Mouse (Mus musculus): Measurements from ENCODE around the gene Rfk.

The Rfk gene

GRCm38 (mm10) chr19:17385426-17385825 lies 8.4 kb upstream of the Rfk start:
- 74% methylated on average over 1 of the region's 1 CpGs for WGBS

DNA sequence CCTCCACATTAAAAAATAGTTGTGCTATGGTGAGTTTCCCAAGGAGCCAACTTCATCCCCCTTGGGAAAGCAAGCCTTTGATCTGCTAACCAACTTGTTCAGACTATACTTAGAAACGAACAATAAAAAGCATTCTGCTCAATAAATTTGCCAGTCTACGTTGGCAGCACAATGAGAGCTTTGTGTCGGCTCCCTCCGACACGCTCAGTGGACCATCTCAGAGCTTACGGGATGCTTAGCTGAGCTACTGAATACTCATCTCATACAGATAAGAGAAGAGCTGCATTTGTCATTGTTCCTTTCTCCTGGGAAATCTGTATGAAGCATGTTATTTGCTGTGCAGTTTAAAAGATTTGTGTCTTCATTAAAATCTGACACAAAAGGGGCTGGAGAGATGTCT lies 7.4 kb upstream of the Rfk start:
- 55% methylated on average over 6 of the region's 6 CpGs for WGBS

DNA sequence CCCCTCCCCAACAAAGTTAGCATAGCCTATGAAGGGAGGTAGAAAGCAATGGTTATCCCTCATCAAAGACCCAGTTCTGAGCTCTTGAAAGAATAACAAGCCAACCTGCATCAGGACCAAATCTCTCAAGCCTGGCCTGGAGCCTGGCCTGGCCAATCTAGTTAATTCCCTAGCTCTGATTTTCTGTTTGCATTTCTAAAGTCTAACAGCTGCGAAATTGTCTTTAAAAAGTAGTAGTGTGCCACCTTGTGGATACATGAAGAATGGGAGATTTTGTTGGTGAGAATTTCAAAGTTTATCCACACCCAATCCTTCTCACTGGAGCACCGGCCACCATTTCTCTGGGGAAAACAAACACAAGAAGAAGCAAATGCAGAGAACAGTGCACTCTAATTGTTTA lies 5.4 kb upstream of the Rfk start:
- 1% methylated on average over 2 of the region's 2 CpGs for WGBS

GRCm38 (mm10) chr19:17392866-17393265 lies 977 bp upstream of the Rfk start:
- 32% methylated on average over 3 of the region's 3 CpGs for WGBS

DNA sequence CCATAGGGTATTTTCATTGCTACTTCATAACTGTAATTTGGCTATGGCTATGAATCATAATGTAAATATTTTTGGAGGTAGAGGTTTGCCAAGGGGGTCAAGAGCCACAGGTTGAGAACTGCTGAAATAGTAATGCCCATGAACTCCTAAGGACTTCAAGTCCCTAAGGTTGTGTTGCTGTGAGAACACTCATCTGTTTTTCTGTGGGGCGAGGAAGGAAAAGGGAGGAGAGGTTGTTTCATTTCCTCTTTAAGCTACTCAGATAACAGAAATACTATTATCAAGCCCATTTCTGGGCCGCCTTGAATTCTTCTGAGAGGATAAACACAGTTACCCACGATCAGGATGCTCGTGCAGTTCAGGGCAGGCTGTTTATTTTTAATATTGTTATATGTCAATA lies 3.0 kb downstream of the Rfk start:
- WGBS: 68% methylated on average over 4 of the region's 4 CpGs

DNA sequence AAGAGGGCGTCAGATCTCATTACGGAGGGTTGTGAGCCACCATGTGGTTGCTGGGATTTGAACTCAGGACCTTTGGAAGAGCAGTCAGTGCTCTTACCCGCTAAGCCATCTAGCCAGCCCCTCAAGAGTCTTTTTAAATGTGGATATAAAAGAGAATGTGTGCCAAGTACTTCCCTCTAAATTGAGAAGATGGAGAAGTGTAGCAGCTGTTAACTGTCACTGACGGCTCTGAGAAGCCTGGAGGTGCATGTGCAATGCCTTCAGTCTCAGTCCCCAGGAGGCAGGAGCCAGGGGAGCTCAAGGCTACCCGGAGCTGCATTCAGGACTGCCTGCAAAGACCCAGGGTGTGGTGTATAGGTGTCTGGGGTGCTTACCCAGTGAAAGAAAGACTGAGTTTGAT lies 4.1 kb downstream of the Rfk start:
- 69% methylated on average over 5 of the region's 5 CpGs for WGBS

- WGBS: 91% methylated on average over 4 of the region's 4 CpGs
These were observed 6.1 kb downstream of the Rfk start for GRCm38 (mm10) chr19:17399965-17400364.

GRCm38 (mm10) chr19:17400571-17400970 lies 6.7 kb downstream of the Rfk start:
- 78% methylated on average over 4 of the region's 4 CpGs for WGBS

DNA sequence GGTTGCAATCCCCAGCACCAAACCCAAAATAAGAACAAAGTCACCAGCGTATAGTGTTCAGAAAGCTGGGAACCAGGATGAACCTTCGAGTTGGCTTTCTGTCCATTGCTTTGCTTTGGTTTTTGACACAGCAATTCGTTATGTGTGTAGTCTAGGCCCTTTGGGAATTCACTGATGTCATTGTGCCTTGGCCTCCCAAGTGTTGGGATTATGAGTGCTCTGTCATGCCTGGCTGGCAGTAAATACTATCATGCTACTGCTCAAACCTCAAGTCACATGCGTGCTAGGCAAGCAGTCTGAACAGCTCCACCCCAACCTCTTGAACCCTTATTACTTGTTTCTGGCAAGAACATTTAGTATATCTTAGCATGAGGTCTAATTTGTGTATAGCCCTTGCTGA lies 9.3 kb downstream of the Rfk start:
- WGBS: 87% methylated on average over 4 of the region's 4 CpGs

GRCm38 (mm10) chr19:17406823-17407222 lies 13.0 kb downstream of the Rfk start:
- 95% methylated on average over 5 of the region's 5 CpGs for WGBS

GRCm38 (mm10) chr19:17409351-17409750 lies 15.5 kb downstream of the Rfk start:
- 68% methylated on average over 3 of the region's 3 CpGs for WGBS

GRCm38 (mm10) chr19:17410465-17411065 lies 16.7 kb downstream of the Rfk start:
- WGBS: 91% methylated on average over 5 of the region's 5 CpGs

GRCm38 (mm10) chr19:17412915-17413459 lies 19.1 kb downstream of the Rfk start:
- WGBS: 46% methylated on average over 4 of the region's 4 CpGs

- WGBS: 53% methylated on average over 1 of the region's 1 CpGs
These were observed 24.0 kb downstream of the Rfk start for GRCm38 (mm10) chr19:17417855-17418254.

GRCm38 (mm10) chr19:17423306-17423705 lies 29.5 kb downstream of the Rfk start:
- 87% methylated on average over 3 of the region's 3 CpGs for WGBS

- WGBS: 97% methylated on average over 2 of the region's 2 CpGs
These were observed 34.1 kb downstream of the Rfk start for GRCm38 (mm10) chr19:17427824-17428560.

GRCm38 (mm10) chr19:17428561-17428914 lies 34.7 kb downstream of the Rfk start:
- 86% methylated on average over 2 of the region's 2 CpGs for WGBS

DNA sequence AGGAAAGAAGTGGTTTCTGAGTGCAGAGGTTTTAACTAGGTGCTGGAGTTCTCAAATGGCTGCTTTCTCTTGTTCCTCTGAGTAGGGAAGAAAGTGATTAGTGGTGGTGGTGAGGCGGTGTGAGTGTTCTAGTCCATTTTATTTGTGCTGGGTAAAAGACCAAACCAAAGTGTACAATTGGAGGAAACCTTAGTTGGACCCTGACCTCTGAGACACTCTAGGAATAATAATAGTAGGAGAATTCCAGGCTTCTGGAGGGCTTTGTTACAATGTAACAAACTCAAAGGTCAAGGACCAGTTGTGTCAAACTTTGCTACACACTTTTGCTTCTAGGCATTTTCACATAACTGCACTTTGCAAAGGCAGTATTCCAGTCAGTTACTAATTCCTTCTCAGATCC lies 42.8 kb downstream of the Rfk start:
- WGBS: 88% methylated on average over 1 of the region's 1 CpGs

- WGBS: 64% methylated on average over 4 of the region's 4 CpGs
These were observed 45.8 kb downstream of the Rfk start for GRCm38 (mm10) chr19:17439476-17440189.

DNA sequence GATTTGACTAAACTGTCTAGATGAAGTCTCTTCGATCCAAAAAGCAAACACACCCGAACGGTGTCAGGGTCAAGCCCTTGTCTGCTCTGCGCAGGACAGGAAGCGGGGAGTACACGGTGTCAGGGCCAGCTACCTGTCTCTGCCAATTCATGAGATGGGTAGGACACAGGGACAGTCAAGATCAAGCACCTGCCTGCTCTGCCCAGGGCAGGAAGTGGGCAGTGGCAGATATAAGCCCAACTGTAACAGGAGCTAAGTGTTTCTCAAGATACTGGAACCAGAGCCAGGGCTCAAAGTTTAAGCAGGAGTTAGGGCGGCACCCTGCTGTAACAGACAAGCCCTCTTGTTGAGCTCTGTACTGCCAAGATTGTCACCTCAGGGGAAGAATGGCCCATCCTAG lies 49.7 kb downstream of the Rfk start:
- 91% methylated on average over 7 of the region's 7 CpGs for WGBS
